Mouse (Mus musculus): Measurements from ENCODE around the gene Osbpl11.

DNA sequence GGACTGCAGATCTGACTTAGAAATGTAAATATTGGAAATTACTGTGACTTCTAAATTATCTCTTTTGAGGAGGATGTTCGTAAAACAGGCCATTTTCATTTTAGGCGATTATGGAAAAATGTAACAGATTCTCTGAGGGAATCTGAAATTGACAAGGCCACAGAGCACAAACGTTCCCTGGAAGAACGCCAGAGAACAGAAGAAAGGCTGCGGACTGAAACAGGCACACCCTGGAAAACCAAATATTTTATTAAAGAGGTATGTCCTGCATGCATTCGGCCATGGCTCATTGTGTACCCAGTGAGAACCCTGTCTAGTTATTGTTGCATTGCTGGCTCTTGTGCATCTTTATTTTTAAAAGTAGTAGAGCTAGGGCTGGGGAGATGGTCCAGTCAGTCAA lies 51.3 kb downstream of the Osbpl11 start:
- no peak for TF ChIP-seq CTCF (IDR thresholded peaks at IDR 0.05; ENCODE audit: extremely low read depth, insufficient read depth, insufficient read length, insufficient replicate concordance)
- TF ChIP-seq POLR2A (IDR thresholded peaks at IDR 0.05; ENCODE audit: low read depth, low read length): no peak

Measured in spleen, adult 2 months (tissue).